Mouse (Mus musculus) left cerebral cortex, adult 2 months (tissue): Measurements from ENCODE around the gene Lhfpl5. TPM values are rescaled to one million over a fixed set of nuclear protein-coding genes. Genes with fewer than 3 reads are reported as not detected.
A peak's percentile ranks its signal among the peaks of the same experiment; 100 is the strongest.

ENCODE experiments used
- DNase-seq, 2 experiments: peaks; one replicate each; pipeline ENCODE4 v3.0.0; 2021 to 2022; ENCODE audit warnings: low spot score in 2 of 2, mixed read lengths in 1 of 2; ENCODE audit errors: extremely low spot score in 1 of 2
- H3K27ac ChIP-seq: fragments of 200-600 bp; 2 replicates; pipeline ENCODE4 v1.8.1; 2022
- H3K4me3 ChIP-seq: fragments of 200-600 bp; 2 replicates; pipeline ENCODE4 v1.8.1; 2022
- CTCF ChIP-seq: fragments of 200-600 bp; IDR thresholded peaks from 2 replicates; pipeline ENCODE4 v1.8.1; 2022; ENCODE audit warnings: antibody characterized with exemption, mild to moderate bottlenecking, moderate library complexity
- intact Hi-C: fragments of 180-260 bp; cut with DNase I; formaldehyde crosslinking; loops from one replicate; pipeline ENCODE4 v1.15.1; 2025
- microRNA-seq, 2 experiments: library from miRNA; unstranded; fragments of <30 nt; microRNA quantifications; one replicate each; pipeline ENCODE4 v1.2.0; 2021
- total RNA-seq, 2 experiments: library from RNA; stranded (reverse); gene quantifications; 2 replicates each; pipeline ENCODE4 v1.2.3; 2021

The Lhfpl5 gene
- total RNA-seq, 2 experiments from 2014 or later: 3.3 to 4.7 TPM

- no peak for DNase-seq
- intact Hi-C loops: no loop called here
- no peak for TF ChIP-seq CTCF
- Histone ChIP-seq H3K27ac (no peak overlapping the region), H3K4me3 (no peak overlapping the region)
These were observed 39.9 kb downstream of the Lhfpl5 start for GRCm38 (mm10) chr17:28615332-28615731.

DNA sequence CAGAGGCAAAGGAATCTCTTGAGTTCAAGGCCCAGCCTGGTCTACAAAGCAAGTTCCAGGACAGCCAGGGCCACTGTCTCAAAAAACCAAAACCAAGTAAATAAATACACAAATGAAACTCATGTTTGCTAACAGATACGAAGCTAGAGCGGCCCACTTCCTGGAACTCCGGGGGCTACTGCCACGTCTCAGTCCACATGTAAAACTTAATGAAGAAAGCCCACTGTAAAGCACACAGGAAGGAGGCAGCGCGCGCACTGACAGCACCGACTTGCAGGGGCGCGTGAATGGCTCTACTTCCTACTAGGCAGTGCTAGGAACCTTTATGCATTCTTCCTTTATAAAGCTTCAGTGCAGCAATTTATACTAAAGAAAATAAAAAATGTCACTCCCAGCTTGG is 42.2 kb downstream of the Lhfpl5 start:
- intact Hi-C loops: no loop called here
- Histone ChIP-seq H3K4me3 (no peak overlapping the region), H3K27ac (no peak overlapping the region)
- no peak for TF ChIP-seq CTCF
- DNase-seq: no peak

- Histone ChIP-seq H3K4me3 (no peak overlapping the region), H3K27ac (no peak overlapping the region)
- DNase-seq: no peak
- no peak for TF ChIP-seq CTCF
- intact Hi-C loops: no loop called here
These were observed 42.7 kb downstream of the Lhfpl5 start for GRCm38 (mm10) chr17:28618124-28618523.

DNA sequence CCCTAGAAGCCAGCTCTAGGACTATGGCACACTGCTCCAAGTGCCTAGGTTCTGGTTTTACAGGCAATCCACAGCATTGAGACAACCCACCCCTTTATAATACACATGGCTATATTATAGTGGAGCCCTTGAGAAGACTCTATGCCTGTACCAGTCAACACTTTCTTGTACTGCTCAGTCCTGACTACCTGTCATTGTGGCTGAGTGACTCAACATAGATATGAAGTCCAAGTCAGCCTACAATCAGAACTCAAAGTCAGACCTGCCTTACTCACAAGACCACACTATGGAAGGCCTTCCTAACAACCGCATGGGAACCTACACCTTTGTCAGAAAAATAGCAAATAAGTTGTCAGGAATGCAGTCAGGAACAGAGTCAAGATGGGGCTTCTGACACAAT is 43.3 kb downstream of the Lhfpl5 start:
- no peak for TF ChIP-seq CTCF
- no peak overlapping the region for H3K27ac ChIP-seq
- DNase-seq: no peak
- intact Hi-C loops: no loop called here
- no peak overlapping the region for H3K4me3 ChIP-seq

- TF ChIP-seq CTCF: no peak
- H3K27ac ChIP-seq: peak overlapping the region; percentile 90
- intact Hi-C loops: loop anchor here (5.0 kb wide), 1 partner anchor 71 kb away; the partner anchor contains the start of genes Mapk14 and Slc26a8
- DNase-seq: peak; percentile 44 to 51
- peak overlapping the region; percentile 77 for H3K4me3 ChIP-seq
These were observed 46.2 kb downstream of the Lhfpl5 start for GRCm38 (mm10) chr17:28621381-28622299.

- no peak for TF ChIP-seq CTCF
- peak within 1 kb of the TSS; percentile 77 for H3K4me3 ChIP-seq
- intact Hi-C loops: loop anchor here (5.0 kb wide), 1 partner anchor 70 kb away; the partner anchor contains the start of genes Mapk14 and Slc26a8
- peak; percentile 91 for DNase-seq
- peak within 1 kb of the TSS; percentile 90 for H3K27ac ChIP-seq
These were observed 46.9 kb downstream of the Lhfpl5 start, which contains the start of gene Srpk1 for GRCm38 (mm10) chr17:28622300-28622759. Srpk1 (minus strand) TSS chr17:28622709.

DNA sequence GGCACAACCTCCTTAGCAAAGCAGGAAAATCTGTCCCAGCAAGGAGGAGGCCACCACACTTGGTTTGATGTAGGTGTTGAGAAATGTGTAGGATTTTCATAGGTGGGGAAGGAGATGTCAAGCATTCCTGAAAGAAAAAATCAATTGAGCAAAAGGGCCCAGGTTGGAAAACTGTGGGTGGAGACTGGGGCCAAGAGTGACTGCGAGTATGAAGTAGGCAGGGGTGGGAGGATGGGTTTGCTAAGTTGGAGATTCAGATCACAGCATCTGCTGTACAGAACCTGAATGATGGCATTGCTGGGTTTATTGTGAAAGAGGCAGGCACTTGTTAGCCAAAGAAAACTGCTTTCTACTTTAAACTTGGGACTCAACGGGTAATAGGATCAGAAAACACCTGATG is 49.4 kb downstream of the Lhfpl5 start:
- TF ChIP-seq CTCF: no peak
- no peak overlapping the region for H3K4me3 ChIP-seq
- H3K27ac ChIP-seq: peak overlapping the region; percentile 66
- intact Hi-C loops: loop anchor here (5.0 kb wide), 1 partner anchor 67 kb away; the partner anchor contains the start of genes Mapk14 and Slc26a8
- DNase-seq: no peak

DNA sequence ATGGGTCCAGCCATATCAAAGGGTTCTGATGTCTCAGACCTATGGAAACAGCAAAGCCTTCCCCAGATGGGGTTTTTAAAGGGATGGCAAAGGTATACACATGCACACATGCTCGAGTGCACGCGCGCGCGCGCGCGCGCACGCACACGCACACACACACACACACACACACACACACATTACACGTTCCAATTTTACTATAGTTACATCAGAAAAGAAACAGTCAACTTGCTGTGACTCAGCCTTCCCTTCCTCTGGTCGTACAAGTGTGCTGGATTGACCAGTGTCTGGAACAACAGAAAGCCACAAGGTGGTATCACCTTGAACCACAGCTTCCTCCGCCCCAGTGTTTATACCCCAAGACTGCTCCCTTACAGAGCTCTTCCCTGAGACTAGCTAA is 49.9 kb downstream of the Lhfpl5 start:
- intact Hi-C loops: no loop called here
- Histone ChIP-seq H3K4me3 (no peak overlapping the region), H3K27ac (peak overlapping the region; percentile 52)
- DNase-seq: no peak
- TF ChIP-seq CTCF: no peak

DNA sequence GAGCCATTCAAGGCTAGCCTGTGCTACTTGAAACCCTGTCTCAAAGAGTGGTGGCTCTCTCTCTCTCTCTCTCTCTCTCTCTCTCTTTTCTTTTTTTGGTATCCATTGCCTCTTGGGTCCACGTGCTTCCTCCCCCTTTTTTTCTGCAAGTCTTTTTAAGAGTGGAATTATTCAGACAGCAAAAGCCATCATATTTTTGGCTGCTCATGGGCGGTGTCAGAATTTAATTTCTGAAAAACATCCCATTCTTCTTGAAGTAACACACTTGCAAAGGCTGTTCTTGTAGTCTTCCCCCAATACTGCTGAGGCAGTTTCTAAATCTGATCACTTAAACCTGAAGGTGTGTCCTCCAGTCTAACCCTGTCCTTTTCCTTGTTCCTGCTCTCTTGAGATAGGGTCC is 51.5 kb downstream of the Lhfpl5 start:
- intact Hi-C loops: no loop called here
- no peak for DNase-seq
- Histone ChIP-seq H3K27ac (peak overlapping the region; percentile 86), H3K4me3 (no peak overlapping the region)
- no peak for TF ChIP-seq CTCF

DNA sequence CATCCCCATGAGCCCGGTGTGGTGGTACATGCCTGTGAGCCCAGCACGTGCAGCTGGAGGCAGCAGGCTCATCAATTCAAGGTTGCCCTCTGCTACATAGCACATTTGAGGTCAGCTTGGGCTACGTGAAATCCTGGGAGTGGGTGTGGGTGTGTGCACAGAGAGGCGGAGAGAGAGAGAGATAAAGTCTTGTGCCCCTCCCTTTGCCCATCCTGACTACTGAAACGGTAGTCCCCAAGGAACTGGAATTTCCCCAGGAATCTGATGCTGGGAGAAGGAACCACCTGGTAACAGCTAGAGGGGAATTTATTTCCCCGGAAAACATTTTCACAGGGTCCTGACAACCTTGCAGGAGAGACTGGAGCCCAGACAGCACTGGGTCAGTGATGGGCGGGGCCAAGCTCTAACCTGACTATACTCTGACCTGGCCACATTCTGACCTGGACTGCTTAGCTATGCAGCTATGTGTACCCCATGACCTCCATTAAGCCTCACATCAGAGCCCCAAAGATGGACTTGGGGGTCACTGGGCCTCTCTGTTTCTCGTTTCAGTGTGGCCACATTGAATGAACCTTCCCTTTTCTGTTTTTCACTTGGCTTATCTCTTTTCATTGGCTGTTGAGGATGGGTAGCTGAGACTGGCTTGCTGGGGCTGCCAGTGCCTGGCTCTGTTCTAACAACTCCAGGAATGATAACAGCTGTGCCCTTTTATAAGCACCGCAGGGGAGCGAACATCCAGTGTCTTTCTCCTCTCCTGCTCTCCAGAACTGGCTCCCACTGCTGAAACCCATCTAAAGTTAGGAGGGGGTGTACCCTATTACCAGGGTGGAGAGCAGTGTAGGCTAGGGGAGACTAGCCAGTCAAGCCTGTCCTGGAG is 53.0 kb downstream of the Lhfpl5 start:
- no peak for DNase-seq
- no peak overlapping the region for H3K4me3 ChIP-seq
- intact Hi-C loops: no loop called here

DNA sequence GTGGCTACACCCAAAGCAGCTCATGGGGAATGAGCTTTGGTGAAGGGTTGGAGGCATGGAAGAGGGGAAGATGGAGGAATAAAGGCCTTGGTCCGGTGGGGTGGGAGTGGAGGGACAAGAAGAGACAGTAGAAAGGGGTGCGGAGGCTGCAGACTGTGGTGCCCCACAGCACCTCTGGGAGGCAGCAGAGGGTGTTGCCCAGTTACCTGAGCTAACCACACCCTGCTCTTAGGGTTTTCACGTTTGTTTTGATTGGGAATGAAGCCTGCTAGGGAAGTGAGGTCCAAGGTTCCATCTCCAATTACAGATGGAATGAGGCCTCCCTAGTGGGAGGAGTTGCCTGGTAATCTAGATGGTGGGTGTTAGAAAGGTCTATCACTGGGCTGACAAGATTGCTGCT is 53.7 kb downstream of the Lhfpl5 start:
- Histone ChIP-seq H3K27ac (peak overlapping the region; percentile 86; the same call in 1 of the 2 replicates), H3K4me3 (no peak overlapping the region)
- no peak for DNase-seq
- intact Hi-C loops: no loop called here
- TF ChIP-seq CTCF: peak; percentile 18

More for the DNA sequence above, 53.0 kb downstream of the Lhfpl5 start:
- TF ChIP-seq CTCF: no peak
- H3K27ac ChIP-seq: peak overlapping the region; percentile 86

Small RNA genes within 50 kb of the gene (microRNA-seq; reads per million reads assigned to microRNA genes)
- gene Gm25195 (0 reads per million in 2 experiments), gene Mir6969 (0 reads per million in 2 experiments)

Other genes with a start within 250 kb of the Lhfpl5 start
- gene Rpl10a, start 247.2 kb upstream of the Lhfpl5 start, total RNA-seq: 100 to 1,000 TPM; 302 to 309 TPM
- 1 to 10 TPM; 2.9 to 3.0 TPM for gene Tead3, start 224.8 kb upstream of the Lhfpl5 start, total RNA-seq
- not detected for gene Tulp1, start 210.4 kb upstream of the Lhfpl5 start, total RNA-seq
- gene Fkbp5, start 58.1 kb upstream of the Lhfpl5 start, total RNA-seq: 10 to 100 TPM; 51.5 to 54.4 TPM
- not detected for gene Armc12, start 44.8 kb upstream of the Lhfpl5 start, total RNA-seq
- gene Clpsl2, start 26.2 kb upstream of the Lhfpl5 start, total RNA-seq: not detected
- not detected for gene Clps, start 14.9 kb upstream of the Lhfpl5 start, total RNA-seq
- gene Srpk1, start 47.1 kb downstream of the Lhfpl5 start, total RNA-seq: 100 to 1,000 TPM; 106 to 108 TPM
- 1 to 10 TPM; 7.4 to 7.7 TPM for gene Slc26a8, start 114.6 kb downstream of the Lhfpl5 start, total RNA-seq
- gene Mapk14, start 115.7 kb downstream of the Lhfpl5 start, total RNA-seq: 10 to 100 TPM; 86.2 to 88.2 TPM
- 1 to 10 TPM; 1.6 to 3.3 TPM for gene AC170998.1, start 150.4 kb downstream of the Lhfpl5 start, total RNA-seq
- gene Mapk13, start 193.7 kb downstream of the Lhfpl5 start, total RNA-seq: 1 to 10 TPM; 1.6 to 1.7 TPM
- gene Brpf3, start 225.4 kb downstream of the Lhfpl5 start, total RNA-seq: 10 to 100 TPM; 49.1 to 49.5 TPM